Mouse (Mus musculus): Measurements from ENCODE around the gene H2-Ob. TPM values are rescaled to one million over a fixed set of nuclear protein-coding genes. Genes with fewer than 3 reads are reported as not detected.

Gene H2-Ob
- polyA plus RNA-seq, 1 experiment from 2014 or later: 0.05 TPM

GRCm38 (mm10) chr17:34268748-34269147, 30.0 kb downstream of the H2-Ob start:
- ATAC-seq: no peak
- Histone ChIP-seq H3K9me3 (replicated peaks) (no peaks in the 10 kb centered on the region), H3K27ac (no peak overlapping the region), H3K36me3 (no peaks in the 10 kb centered on the region), H3K4me2 (no peak overlapping the region), H3K4me3 (no peak overlapping the region), H3K27me3 (replicated peaks) (peaks cover 36% of the 10 kb centered on the region), H3K9ac (no peak overlapping the region), H3K4me1 (peaks cover 4% of the 10 kb centered on the region; the same call in 1 of the 2 replicates)
- 70% methylated on average over 2 of the region's 2 CpGs for WGBS (ENCODE audit: insufficient replicate concordance)

DNA sequence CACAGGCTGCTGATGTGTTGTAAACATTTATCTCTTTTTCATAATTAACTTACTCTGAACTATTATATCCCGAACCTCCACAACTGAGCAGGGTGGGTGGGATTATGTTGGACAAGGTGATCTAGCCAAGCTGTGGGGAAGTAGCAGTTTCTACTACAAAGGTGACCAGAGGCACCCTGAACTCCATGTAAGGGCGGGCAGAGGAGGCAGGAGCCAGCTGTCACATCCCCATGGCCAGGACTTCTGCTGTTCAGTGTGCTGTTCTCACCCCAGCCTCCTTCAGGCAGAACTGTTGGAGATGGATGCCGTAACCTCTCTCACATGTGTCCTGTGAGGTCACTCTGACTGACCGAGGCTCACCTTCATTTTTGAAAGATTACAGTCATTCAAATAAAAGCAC, 31.1 kb downstream of the H2-Ob start:
- WGBS (ENCODE audit: insufficient replicate concordance): 63% methylated on average over 4 of the region's 4 CpGs
- ATAC-seq: no peak
- Histone ChIP-seq H3K4me3 (no peak overlapping the region), H3K4me1 (no peaks in the 10 kb centered on the region; the same call in 1 of the 2 replicates), H3K27ac (no peak overlapping the region), H3K4me2 (no peak overlapping the region), H3K9ac (no peak overlapping the region), H3K36me3 (no peaks in the 10 kb centered on the region), H3K9me3 (replicated peaks) (no peaks in the 10 kb centered on the region), H3K27me3 (replicated peaks) (peaks cover 26% of the 10 kb centered on the region)

GRCm38 (mm10) chr17:34270230-34270629, 31.5 kb downstream of the H2-Ob start:
- Histone ChIP-seq H3K36me3 (no peaks in the 10 kb centered on the region), H3K27me3 (replicated peaks) (peaks cover 22% of the 10 kb centered on the region), H3K27ac (no peak overlapping the region), H3K4me1 (no peaks in the 10 kb centered on the region), H3K9me3 (replicated peaks) (no peaks in the 10 kb centered on the region), H3K4me3 (no peak overlapping the region), H3K9ac (no peak overlapping the region), H3K4me2 (no peak overlapping the region)
- WGBS (ENCODE audit: insufficient replicate concordance): 71% methylated on average over 2 of the region's 2 CpGs
- no peak for ATAC-seq

DNA sequence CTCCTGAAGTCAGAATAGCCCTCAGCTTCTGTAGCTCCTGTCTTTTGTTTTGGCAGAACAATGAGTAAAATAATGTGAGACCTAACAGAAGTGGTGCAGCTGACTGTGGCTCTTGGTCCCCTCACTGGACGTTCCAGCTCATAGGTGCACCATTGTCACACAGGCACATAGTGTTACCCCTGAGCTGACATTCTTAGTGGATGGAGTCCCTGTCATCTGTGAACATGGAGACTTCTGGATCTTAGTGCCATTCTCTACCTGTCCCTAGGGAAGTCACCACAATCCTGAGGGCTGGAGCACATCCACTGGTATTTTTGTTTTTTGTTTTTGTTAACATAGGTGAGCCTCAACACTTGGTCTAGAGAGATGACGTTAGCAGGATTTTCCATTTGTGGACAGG, 32.2 kb downstream of the H2-Ob start:
- 57% methylated on average over 2 of the region's 2 CpGs for WGBS (ENCODE audit: insufficient replicate concordance)
- no peak overlapping the region for H3K9ac ChIP-seq
- H3K4me1 ChIP-seq: no peaks in the 10 kb centered on the region
- no peaks in the 10 kb centered on the region for H3K9me3 ChIP-seq (replicated peaks)
- no peak overlapping the region for H3K4me3 ChIP-seq
- ATAC-seq: no peak
- no peak overlapping the region for H3K4me2 ChIP-seq
- no peaks in the 10 kb centered on the region for H3K36me3 ChIP-seq
- peaks cover 17% of the 10 kb centered on the region; the same call in 1 of the 2 replicates for H3K27me3 ChIP-seq (replicated peaks)
- H3K27ac ChIP-seq: no peak overlapping the region

DNA sequence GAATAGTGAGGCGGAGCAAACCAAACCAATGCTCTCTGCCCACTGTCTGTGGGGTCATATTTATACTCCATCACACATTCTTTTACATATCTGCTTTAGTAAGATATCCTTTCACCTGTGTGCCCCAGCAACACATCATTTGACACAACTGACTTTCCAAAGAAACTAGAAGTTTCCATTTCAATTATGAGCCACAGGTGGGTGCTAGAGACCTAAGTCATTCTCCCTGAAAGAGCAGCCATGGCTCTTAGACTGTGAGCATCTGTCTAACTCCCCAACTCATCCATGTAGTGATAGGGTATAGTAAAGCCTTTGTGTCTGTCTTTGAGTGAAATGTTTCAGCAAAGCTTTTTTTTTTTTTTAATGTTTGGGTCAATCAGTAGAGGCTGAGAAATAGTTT, 33.4 kb downstream of the H2-Ob start:
- 69% methylated on average over 1 of the region's 1 CpGs for WGBS (ENCODE audit: insufficient replicate concordance)
- Histone ChIP-seq H3K9me3 (replicated peaks) (no peaks in the 10 kb centered on the region), H3K4me3 (no peak overlapping the region), H3K9ac (no peak overlapping the region), H3K27me3 (replicated peaks) (0 out of 2 replicates have a peak, but pooled peaks cover 15% of the 10 kb centered on the region), H3K4me1 (no peaks in the 10 kb centered on the region), H3K27ac (no peak overlapping the region), H3K36me3 (no peaks in the 10 kb centered on the region), H3K4me2 (no peak overlapping the region)
- no peak for ATAC-seq

DNA sequence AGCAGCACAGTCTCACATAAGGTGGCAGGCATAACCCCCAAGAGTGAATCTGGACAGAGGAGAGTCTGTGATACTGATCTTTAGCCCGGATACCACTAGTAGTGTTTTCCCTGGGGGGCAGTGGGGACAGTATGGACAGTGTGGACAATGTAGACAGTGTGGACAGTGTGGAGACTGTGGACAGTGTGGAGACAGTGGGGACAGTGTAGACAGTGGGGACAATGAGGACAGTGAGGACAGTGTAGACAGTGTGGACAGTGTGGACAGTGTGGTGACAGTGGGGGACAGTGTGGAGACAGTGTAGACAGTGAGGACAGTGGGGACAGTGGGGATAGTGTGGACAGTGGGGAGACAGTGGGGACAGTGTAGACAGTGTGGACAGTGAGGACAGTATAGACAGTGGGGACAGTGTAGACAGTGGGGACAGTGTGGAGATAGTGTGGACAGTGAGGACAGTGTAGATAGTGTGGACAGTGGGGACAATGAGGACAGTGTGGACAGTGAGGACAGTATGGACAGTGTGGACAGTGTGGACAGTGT, 41.9 kb downstream of the H2-Ob start:
- H3K36me3 ChIP-seq: no peaks in the 10 kb centered on the region
- H3K27ac ChIP-seq: no peak overlapping the region
- peak; percentile 27; the same call in 1 of the 2 replicates for ATAC-seq
- H3K27me3 ChIP-seq (replicated peaks): peaks cover 12% of the 10 kb centered on the region
- no peaks in the 10 kb centered on the region for H3K4me1 ChIP-seq
- 56% methylated on average over 1 of the region's 1 CpGs for WGBS (ENCODE audit: insufficient replicate concordance)
- H3K4me2 ChIP-seq: no peak overlapping the region
- no peaks in the 10 kb centered on the region for H3K9me3 ChIP-seq (replicated peaks)
- no peak overlapping the region for H3K4me3 ChIP-seq
- no peak overlapping the region for H3K9ac ChIP-seq

GRCm38 (mm10) chr17:34281836-34282235, 43.1 kb downstream of the H2-Ob start:
- WGBS (ENCODE audit: insufficient replicate concordance): 50% methylated on average over 1 of the region's 1 CpGs
- Histone ChIP-seq H3K9ac (no peak overlapping the region), H3K9me3 (replicated peaks) (no peaks in the 10 kb centered on the region), H3K27ac (no peak overlapping the region), H3K4me3 (no peak overlapping the region), H3K36me3 (no peaks in the 10 kb centered on the region), H3K4me1 (no peaks in the 10 kb centered on the region), H3K27me3 (replicated peaks) (peaks cover 12% of the 10 kb centered on the region), H3K4me2 (no peak overlapping the region)
- no peak for ATAC-seq

DNA sequence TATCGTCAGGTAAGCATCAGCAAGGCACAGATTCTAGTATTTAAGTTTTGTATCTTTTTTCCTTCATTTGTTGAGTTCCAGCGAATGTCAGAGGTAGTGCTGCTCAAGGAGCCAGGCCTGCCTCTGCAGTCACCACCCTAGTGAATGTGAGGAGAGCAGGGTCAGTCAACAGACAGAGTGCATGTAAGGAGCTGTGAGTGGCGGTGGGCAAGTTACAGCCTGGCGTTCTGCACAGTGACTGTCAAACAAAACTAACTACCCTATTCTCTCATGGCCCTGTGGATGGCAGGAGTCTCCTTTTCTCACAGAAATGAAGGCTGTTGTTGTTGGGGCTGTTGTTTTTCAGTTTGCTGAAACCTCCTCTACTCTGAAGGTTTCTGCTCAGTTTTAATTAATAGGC, 46.7 kb downstream of the H2-Ob start:
- H3K9ac ChIP-seq: no peak overlapping the region
- no peak overlapping the region for H3K4me3 ChIP-seq
- WGBS (ENCODE audit: insufficient replicate concordance): 58% methylated on average over 4 of the region's 4 CpGs
- H3K36me3 ChIP-seq: no peaks in the 10 kb centered on the region
- no peak overlapping the region for H3K4me2 ChIP-seq
- no peaks in the 10 kb centered on the region for H3K9me3 ChIP-seq (replicated peaks)
- H3K27me3 ChIP-seq (replicated peaks): peaks cover 9% of the 10 kb centered on the region
- H3K27ac ChIP-seq: no peak overlapping the region
- H3K4me1 ChIP-seq: no peaks in the 10 kb centered on the region
- ATAC-seq: no peak

GRCm38 (mm10) chr17:34285848-34286247, 47.1 kb downstream of the H2-Ob start:
- Histone ChIP-seq H3K4me3 (no peak overlapping the region), H3K9ac (no peak overlapping the region), H3K27me3 (replicated peaks) (peaks cover 4% of the 10 kb centered on the region), H3K4me1 (no peaks in the 10 kb centered on the region), H3K4me2 (no peak overlapping the region), H3K36me3 (no peaks in the 10 kb centered on the region), H3K9me3 (replicated peaks) (no peaks in the 10 kb centered on the region), H3K27ac (no peak overlapping the region)
- WGBS (ENCODE audit: insufficient replicate concordance): 27% methylated on average over 4 of the region's 4 CpGs
- ATAC-seq: no peak

- H3K4me1 ChIP-seq: no peaks in the 10 kb centered on the region
- no peak for ATAC-seq
- peaks cover 4% of the 10 kb centered on the region for H3K27me3 ChIP-seq (replicated peaks)
- 53% methylated on average over 5 of the region's 5 CpGs for WGBS (ENCODE audit: insufficient replicate concordance)
- H3K27ac ChIP-seq: no peak overlapping the region
- H3K4me3 ChIP-seq: no peak overlapping the region
- H3K9me3 ChIP-seq (replicated peaks): no peaks in the 10 kb centered on the region
- H3K36me3 ChIP-seq: no peaks in the 10 kb centered on the region
- H3K9ac ChIP-seq: no peak overlapping the region
- no peak overlapping the region for H3K4me2 ChIP-seq
Measured at GRCm38 (mm10) chr17:34286501-34286900, 47.8 kb downstream of the H2-Ob start.

DNA sequence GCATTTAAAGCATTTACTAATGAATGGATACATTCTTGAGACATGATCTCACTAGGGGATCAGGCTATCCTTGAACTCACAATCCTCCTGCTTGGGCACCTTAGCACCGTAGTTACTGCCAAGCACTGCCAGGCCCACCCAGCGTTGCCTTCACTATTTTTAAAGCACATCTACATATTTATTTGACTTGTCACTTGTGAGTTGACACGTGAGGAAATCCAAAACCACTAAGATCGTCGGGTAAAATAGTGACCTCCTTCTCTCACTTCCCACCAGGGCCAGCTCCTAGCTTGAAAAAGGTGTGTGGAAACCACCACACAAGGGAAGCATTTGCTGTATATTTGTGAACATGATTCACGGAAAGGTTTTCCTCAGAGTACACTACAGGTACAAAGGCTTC, 48.3 kb downstream of the H2-Ob start:
- Histone ChIP-seq H3K4me1 (no peaks in the 10 kb centered on the region), H3K4me2 (no peak overlapping the region), H3K27ac (no peak overlapping the region), H3K27me3 (replicated peaks) (peaks cover 4% of the 10 kb centered on the region), H3K9ac (no peak overlapping the region), H3K36me3 (no peaks in the 10 kb centered on the region), H3K9me3 (replicated peaks) (no peaks in the 10 kb centered on the region), H3K4me3 (no peak overlapping the region)
- no peak for ATAC-seq
- 40% methylated on average over 6 of the region's 6 CpGs for WGBS (ENCODE audit: insufficient replicate concordance)

DNA sequence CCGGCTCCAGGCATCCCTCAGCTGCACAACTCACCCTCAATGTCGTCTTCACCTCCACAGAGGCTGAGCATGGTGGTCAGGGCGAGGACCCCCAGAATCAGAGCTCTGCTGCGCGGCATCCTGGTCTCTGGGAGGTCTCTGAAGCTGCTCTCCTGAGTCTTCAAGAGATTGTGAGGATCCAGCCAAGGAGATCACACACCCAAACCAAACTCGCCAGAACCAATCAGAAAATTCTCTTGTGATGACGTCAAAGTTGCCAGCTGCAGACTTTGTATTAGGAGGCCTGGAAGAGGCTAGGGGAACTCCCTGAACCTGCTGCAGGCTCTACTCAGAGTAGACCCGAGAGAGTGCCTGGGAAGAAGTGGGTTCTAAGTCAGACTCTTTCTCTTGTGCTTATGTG, 48.9 kb downstream of the H2-Ob start, which contains the start of gene H2-Aa:
Gene H2-Aa (minus strand): TSS at position 176 of the 400 bp plus-strand sequence.
- H3K4me3 ChIP-seq: no peak within 1 kb of the TSS
- H3K4me2 ChIP-seq: no peak within 1 kb of the TSS
- H3K9me3 ChIP-seq (replicated peaks): no peaks in the 10 kb centered on the region
- WGBS (ENCODE audit: insufficient replicate concordance): 14% methylated on average over 8 of the region's 8 CpGs
- no peaks in the 10 kb centered on the region for H3K36me3 ChIP-seq
- ATAC-seq: no peak
- H3K4me1 ChIP-seq: no peaks in the 10 kb centered on the region
- H3K27ac ChIP-seq: no peak within 1 kb of the TSS
- H3K9ac ChIP-seq: no peak within 1 kb of the TSS
- H3K27me3 ChIP-seq (replicated peaks): peaks cover 4% of the 10 kb centered on the region

GRCm38 (mm10) chr17:34288131-34288530, 49.4 kb downstream of the H2-Ob start:
- Histone ChIP-seq H3K9ac (no peak overlapping the region), H3K4me1 (no peaks in the 10 kb centered on the region), H3K27me3 (replicated peaks) (peaks cover 4% of the 10 kb centered on the region; the same call in 1 of the 2 replicates), H3K36me3 (no peaks in the 10 kb centered on the region), H3K27ac (no peak overlapping the region), H3K4me3 (no peak overlapping the region), H3K9me3 (replicated peaks) (no peaks in the 10 kb centered on the region), H3K4me2 (no peak overlapping the region)
- 44% methylated on average over 3 of the region's 3 CpGs for WGBS (ENCODE audit: insufficient replicate concordance)
- no peak for ATAC-seq
